Mouse (Mus musculus) naive thymus-derived CD4-positive, alpha-beta T cell, adult 2 months (primary cell): ENCODE measurements around the gene Pcdh8.

ENCODE experiments used
- DNase-seq: peaks from one replicate; pipeline ENCODE4 v3.0.0-alpha.2; 2011; ENCODE audit warnings: low read depth

Pcdh8 gene

GRCm38 (mm10) chr14:79771094-79771535 lies at the start of gene Pcdh8:
Pcdh8 (minus strand) TSS chr14:79771312.
- DNase-seq = no peak

- DNase-seq = no peak
Observed at GRCm38 (mm10) chr14:79814709-79815108, 43.6 kb upstream of the Pcdh8 start.

- DNase-seq = no peak
Observed at GRCm38 (mm10) chr14:79814084-79814483, 43.0 kb upstream of the Pcdh8 start.

GRCm38 (mm10) chr14:79793179-79793578 lies 22.1 kb upstream of the Pcdh8 start:
- DNase-seq = no peak

- DNase-seq = no peak
Observed at GRCm38 (mm10) chr14:79789535-79789934, 18.4 kb upstream of the Pcdh8 start.

- DNase-seq = no peak
Observed at GRCm38 (mm10) chr14:79788656-79789204, 17.6 kb upstream of the Pcdh8 start.

- no peak for DNase-seq
Observed at GRCm38 (mm10) chr14:79787918-79788317, 16.8 kb upstream of the Pcdh8 start.

GRCm38 (mm10) chr14:79785400-79785799 lies 14.3 kb upstream of the Pcdh8 start:
- DNase-seq = no peak

GRCm38 (mm10) chr14:79780889-79781288 lies 9.8 kb upstream of the Pcdh8 start:
- no peak for DNase-seq

- no peak for DNase-seq
Observed at GRCm38 (mm10) chr14:79780332-79780731, 9.2 kb upstream of the Pcdh8 start.

- DNase-seq = no peak
Observed at GRCm38 (mm10) chr14:79779841-79780240, 8.7 kb upstream of the Pcdh8 start.

- no peak for DNase-seq
Observed at GRCm38 (mm10) chr14:79773425-79774391, 2.6 kb upstream of the Pcdh8 start.

GRCm38 (mm10) chr14:79771802-79772511 lies 845 bp upstream of the Pcdh8 start:
- DNase-seq = no peak

- no peak for DNase-seq
Observed at GRCm38 (mm10) chr14:79770306-79771093, 612 bp downstream of the Pcdh8 start.

GRCm38 (mm10) chr14:79769618-79770017 lies 1.5 kb downstream of the Pcdh8 start:
- no peak for DNase-seq

GRCm38 (mm10) chr14:79768996-79769395 lies 2.1 kb downstream of the Pcdh8 start:
- no peak for DNase-seq

GRCm38 (mm10) chr14:79768076-79768830 lies 2.9 kb downstream of the Pcdh8 start:
- DNase-seq = no peak

GRCm38 (mm10) chr14:79767601-79768000 lies 3.5 kb downstream of the Pcdh8 start:
- no peak for DNase-seq

- no peak for DNase-seq
Observed at GRCm38 (mm10) chr14:79765196-79765765, 5.8 kb downstream of the Pcdh8 start.

GRCm38 (mm10) chr14:79754601-79755222 lies 16.4 kb downstream of the Pcdh8 start:
- no peak for DNase-seq
